Mouse (Mus musculus): Measurements from ENCODE around the gene Trub1.

Gene Trub1

DNA sequence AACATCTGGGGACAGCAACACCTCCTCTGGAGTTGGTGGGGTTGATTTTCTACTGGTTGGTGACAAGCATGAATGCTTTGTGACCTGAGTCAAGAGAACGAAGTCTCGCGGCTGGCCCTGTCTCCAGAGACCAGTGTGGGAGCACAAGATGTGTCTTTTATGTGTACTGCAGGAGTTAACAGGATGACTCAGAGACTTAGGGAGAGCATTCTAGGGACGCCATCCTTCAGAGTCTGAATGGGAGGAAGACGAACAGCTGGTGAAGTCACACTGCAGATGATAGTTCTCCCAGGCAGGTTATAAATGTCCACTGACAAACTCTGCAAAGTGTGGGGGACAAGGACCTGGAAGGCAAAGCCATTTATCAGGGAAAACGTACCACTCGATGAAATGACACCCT, 11.2 kb upstream of the Trub1 start:
- no peak for DNase-seq (ENCODE audit: low read depth)

DNA sequence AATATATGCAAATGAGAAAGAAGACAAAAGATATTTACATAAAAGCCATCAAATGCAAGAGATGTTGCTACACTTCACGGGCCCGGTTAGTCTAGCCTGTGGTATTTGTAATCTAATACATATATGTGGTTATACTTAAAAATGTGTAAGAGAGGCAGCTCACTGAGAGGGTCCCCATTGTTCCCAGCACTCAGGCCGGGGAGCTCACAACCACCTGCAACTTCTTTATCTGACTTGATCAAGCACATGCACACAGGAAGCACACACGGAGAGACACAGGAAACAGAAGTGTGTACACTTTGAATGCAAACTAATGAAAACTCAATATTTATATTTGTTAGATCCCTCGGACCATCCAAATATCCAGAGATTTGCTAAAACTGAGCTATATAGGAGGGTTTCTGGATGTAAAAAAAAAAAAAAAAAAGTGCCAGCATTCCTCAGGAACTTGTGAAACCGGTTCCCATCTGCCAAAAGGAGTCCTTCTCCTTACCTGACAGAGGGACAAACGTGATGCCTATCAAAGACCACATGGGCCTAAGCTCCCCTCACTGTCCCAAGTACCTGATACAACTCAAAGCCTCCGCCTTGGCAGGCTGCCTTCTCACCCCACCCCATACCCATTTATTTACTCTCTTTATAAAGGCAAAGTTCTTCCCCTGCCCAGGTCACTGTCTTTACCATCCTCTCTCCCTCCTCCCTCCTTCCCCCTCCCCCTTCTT, 9.6 kb upstream of the Trub1 start:
- DNase-seq (ENCODE audit: low read depth), result peak; percentile 14

DNA sequence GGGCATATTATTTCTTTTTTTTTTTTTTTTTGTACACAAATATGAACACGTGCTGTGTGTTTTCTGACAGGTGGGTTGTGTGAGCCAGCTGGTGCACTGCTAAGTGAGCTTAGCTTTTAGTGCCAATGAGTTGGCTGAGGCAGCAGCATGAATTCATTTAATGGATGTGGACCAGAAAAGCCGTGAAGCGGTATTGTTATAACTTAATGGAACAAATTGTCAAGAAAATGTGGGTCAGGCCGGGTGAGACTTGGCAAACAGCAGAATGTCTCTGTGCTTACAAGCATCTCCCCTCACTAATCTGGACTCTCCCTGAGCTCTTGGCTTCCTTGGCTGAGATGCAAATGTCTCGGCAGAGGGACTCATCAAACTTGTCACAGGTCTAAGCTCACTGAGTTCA, 7.7 kb upstream of the Trub1 start:
- no peak for DNase-seq (ENCODE audit: low read depth)

DNA sequence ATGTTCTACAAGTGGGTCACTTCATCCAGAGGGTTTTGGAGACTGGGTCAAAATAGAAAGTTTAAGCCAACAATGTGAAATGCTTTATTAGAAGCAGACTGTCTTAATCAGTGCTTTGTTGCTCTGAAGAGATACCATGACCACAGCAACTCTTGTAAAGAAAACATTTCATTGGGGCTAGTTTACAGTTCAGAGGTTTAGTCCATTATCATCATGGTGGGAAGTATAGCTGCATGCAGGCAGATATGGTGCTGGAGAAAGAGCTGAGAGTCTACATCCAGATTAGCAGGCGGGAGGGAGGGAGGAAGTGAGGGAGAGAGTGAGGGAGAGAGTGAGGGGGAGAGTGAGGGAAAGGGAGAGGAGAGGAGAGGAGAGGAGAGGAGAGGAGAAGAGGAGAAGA, 1.9 kb upstream of the Trub1 start:
- DNase-seq (ENCODE audit: low read depth), result no peak

DNA sequence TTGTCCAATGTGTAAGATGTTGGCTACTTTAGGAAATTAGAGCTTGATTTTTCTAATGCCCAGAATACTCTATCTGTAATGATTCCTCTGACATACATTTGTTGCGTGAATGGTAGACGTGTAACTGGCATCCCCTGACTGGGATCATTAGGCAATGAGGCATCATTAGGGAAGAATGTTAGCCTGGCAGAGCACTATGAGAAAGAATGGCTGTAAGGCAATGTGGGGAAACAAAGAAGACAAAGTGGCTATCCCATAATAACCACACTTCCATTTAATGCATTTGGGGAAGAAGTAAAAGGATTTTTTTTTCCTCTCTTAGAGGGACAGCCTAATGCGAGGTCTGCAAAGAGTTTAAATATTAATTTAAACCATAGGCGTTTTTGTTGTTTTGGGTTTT, 950 bp upstream of the Trub1 start:
- DNase-seq (ENCODE audit: low read depth), result no peak

DNA sequence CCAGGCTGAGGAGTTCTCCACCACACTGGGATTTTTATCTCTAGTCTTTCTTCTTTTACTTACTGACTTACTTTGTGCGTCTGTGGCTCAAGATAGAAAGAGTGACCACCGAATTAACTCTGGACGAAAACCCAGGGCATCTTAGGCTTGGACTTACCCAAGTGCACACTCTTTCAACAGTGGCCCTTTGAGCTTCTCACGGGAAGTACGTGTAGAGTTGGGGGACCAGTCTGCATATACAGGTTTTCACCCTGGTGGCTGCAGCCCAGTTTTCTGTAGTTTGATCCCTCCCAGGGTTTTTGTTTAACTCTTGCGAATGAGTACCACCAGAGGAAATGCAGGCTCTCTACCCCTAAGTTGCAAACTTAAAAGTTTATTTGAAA, 497 bp downstream of the Trub1 start:
- DNase-seq (ENCODE audit: low read depth), result no peak

DNA sequence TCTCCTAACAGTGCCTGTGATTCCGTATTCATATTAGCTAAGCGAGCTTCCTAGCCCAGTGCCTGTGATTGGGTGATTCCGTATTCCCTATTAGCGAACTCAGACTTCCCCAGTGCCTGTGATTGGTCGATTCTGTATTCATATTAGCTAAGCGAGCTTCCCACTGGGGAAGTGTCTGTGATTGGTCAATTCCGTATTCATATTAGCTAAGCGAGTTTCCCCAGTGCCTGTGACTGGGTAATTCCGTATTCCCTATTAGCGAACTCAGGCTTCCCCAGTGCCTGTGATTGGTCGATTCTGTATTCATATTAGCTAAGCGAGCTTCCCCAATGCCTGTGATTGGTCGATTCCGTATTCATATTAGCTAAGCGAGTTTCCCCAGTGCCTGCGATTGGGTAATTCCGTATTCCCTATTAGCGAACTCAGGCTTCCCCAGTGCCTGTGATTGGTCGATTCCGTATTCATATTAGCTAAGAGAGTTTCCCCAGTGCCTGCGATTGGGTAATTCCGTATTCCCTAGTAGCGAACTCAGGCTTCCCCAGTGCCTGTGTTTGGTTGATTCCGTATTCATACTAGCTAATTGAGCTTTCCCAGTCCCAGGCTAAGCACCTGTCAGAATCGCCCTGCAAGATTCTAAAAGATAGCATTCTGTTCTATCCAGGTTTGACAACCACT, 2.7 kb downstream of the Trub1 start:
- DNase-seq (ENCODE audit: low read depth), result no peak

DNA sequence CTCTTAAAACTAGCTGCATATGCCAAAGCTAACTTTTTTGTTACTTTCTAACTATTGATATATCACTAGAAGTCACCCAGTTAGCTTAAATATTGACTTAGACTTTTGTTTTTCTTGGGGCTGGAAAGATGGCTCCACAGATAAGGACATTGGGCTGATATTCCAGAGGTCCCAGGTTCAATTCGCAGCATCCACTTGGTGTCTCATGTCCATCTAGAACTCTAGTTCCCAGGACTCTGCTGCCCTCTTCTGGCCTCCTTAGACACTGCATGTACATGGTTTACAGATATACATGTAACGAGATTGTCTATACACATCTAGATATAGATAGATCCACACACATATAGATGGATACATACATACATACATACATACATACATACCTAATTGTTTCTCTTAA, 4.4 kb downstream of the Trub1 start:
- peak; percentile 81 for DNase-seq (ENCODE audit: low read depth)

DNA sequence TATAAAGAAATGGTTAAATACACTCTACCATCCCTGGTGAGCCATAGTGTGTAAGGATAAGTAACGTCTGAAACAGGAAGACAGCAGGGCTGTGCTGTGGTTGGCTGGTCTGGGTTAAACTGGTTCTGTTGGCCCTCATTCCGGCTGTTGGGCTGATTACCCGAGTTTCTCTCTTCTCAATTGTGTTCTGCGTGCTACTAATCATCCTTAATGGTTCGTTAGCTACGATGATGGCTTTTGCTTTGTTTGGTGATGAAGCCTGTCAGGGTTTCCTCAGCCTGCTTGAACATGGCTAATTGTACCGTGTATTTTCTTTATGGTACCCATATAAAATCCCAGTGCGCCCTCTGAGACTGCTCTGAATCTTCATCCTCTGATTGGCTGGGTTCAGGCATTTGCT, 11.0 kb downstream of the Trub1 start:
- no peak for DNase-seq (ENCODE audit: low read depth)

DNA sequence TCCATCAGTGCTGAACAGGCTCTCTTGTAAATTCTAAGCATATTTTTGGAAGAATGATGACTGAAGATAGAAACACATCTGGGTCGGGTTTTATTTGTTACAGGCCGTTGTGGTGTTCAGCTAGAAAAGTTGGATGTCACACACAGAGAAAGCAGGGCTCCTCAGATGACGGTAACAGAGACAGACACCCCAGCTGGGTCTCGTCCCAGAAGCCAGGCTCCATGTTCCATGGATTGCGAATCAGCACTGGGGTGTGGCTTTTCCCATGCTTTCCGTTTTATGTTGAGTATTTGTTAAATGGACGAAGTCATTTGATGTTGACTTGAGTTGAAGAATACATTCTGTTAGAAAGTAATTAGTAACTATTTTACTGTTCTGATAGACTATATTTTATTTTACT, 13.0 kb downstream of the Trub1 start:
- DNase-seq (ENCODE audit: low read depth), result no peak

DNA sequence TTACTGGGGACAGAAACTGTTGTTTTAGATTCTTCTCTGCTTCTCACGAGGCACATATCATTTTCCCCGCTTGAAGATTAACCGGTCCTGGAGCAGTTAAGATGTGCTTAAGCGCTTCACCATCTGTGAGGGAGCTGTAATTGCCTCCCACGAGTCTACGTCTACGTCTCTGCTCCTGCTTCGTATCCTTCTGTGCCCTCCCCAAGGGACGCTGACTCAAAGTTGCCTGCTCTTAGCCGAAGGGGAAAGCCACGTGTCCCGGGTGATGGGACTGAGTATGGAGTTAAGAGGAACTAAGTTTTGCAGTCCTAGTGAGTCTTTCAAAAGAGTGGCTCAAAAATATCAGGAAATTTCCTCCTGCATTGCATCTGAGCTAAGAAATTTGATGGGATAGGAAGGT, 18.3 kb downstream of the Trub1 start:
- no peak for DNase-seq (ENCODE audit: low read depth)

DNA sequence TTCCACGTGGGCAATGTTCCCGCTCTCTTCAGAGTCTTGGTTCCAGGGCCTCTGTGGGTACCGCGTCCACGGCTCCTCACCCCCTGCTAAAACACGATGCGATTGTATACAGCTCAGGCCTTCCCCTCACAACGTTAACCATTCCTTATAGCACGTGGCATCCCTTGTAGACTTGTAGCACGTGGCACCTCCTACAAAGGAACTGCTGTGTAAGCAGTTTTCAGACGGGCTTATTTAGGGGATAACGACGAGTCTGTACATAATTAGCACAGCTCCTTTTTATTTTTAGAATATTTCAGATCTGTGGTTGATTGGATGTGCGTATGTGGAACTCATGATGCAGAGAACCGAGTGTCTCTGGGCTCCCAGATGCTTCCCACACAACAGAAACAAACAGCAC, 19.5 kb downstream of the Trub1 start:
- no peak for DNase-seq (ENCODE audit: low read depth)

DNA sequence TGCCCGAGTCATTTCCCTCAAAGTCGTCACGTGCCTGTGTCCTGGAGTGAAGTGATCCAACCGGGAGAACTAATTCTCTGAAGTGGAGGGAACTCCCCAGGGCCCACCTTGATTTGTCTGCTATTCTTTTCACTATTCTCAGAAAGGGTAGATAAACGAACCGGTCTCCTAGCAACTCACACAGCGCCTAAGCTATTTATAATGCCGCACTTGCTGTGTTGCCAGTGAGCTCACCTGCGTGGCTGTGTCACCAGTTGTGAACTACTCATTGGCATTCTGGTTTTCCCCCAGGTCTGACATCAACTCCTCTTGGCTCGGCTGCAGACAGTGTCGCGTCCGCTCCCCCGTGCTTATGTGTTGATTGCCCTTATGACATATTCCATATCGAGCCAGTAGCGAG, 20.6 kb downstream of the Trub1 start:
- no peak for DNase-seq (ENCODE audit: low read depth)

DNA sequence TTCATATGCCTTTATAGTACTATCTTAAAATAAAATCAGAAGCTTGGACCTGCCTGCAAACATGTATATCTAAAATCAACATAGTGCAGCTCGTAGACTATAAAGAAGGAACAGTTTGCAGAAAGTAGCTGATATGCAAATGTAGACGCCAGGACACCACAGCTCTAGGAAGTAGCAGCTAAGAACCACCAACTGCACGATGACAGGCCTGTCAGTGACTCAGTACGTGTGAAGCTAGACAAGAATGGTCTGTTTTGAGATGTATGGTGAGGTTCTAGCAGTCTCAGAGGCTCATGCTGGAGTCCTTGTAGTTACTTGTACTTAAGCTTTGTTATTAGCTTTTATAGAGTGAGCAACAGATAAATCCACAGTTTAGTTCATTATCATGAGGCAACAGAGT, 22.6 kb downstream of the Trub1 start:
- DNase-seq (ENCODE audit: low read depth), result no peak

DNA sequence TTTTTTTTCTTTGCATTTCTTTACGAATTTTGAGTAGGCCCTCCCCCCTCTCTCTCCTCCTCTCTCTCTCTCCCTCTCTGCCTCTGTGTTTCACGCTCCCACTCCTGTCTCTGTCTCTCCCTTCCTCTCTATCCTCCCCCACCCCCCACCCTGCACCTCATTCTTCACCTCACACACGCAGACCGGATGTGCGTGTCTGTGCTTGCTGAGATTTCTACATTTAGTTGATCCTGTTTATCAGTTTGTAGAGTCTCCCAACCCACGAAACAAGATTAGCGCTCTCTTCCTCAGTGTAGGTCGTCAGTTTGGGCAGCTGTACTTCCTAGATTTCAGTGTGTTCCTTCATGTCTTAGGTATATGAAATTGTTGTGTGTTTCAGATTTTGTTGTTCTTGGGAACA, 24.6 kb downstream of the Trub1 start:
- peak; percentile 69 for DNase-seq (ENCODE audit: low read depth)

DNA sequence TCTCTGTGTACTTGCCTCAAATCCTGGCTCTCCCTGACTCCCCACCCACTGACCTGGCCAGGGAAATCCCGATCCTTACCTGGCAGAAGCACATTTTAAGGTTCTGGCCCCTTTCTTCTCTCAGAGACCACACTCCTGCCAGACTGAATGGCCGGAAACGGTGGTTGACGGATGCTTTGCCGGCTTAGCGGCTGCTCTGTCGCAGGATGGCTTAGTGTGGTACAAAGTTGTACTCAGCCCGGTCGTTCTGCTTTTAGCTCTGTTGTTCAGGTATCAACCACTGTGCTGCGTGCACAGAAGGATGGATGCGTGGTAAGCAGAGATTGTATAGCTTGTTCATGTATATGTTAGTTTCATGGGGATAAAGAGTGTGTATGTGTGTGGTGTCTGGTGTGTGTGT, 25.3 kb downstream of the Trub1 start:
- DNase-seq (ENCODE audit: low read depth), result peak; percentile 51

DNA sequence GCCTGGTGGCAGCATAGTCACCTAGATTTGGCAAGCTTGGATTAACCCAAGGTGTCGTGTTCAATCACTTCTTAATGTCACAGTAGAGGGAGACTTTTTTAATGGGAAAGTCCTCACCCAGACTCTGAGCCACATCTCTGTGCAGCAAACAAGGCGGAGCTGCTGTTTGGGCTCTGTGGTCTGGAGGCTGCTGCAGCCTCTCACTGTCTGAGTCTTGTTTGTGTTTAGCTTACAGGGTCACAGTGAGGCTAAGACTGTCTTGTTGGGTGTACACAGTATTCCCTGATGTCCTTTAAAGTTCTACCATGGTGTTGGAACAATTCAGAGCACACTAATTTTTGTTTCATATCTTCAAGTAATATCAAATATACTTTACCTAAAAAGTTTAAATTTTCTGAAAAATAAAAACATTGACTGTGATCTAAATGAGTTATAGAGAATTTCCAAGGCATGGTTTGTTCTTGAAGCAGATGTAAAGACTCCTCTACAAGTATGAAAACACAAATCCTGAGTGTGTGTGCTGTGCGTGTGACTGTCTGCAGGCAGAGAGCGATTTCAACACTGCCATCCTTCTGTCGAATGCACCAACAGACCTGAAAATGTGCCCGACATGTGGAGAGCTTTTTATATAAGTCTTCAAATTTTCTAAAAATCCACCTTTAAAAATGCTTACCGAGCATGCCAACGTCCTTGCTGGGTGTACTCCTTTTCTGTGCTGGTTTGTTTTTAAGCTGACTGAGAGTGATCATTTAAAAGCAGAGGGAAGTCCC, 27.4 kb downstream of the Trub1 start:
- DNase-seq (ENCODE audit: low read depth), result no peak

DNA sequence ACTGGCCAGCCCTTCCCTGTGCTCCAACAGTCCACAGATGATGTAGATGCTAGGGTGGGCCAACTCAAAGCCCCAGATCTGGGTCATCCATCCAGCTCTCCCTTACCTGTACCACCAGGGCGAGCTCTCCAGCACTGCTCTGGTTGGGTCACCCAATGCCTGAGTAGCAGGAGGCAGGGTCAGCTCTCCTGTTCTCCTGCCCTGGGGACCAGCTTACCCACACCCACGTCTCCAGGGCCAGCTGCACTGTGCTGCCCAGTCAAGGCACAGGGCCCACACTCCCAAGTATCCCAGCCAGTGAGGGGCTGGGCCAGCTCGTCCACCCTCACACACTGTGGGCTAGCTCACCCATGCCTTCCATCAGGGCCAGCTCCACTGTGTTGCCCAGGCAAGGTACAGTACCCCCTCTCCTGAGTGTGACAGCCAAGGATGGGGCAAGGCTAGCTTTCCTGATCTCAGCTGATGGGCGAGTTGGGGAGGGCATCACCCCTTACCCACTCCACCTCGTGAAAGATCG, 29.1 kb downstream of the Trub1 start:
- no peak for DNase-seq (ENCODE audit: low read depth)

DNA sequence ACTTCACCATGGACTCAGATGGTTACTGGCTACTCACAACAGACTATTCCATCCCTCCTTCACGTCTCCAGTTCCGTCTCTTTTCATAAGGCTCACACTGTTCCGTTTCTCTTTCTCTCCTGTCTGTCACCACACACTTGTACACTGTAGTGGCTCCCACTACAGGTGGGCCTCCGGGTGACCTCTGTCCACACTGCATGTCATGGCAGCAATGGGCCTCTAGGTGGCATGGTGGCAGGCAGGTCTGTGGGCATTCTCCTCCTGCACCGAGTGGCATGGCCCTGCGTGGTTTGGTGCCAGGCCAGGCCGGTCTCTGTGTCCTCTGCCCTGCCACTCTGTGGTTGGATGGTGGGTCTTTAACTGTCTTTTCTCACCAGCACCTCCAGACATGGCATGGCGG, 30.1 kb downstream of the Trub1 start:
- DNase-seq (ENCODE audit: low read depth), result peak; percentile 60

DNA sequence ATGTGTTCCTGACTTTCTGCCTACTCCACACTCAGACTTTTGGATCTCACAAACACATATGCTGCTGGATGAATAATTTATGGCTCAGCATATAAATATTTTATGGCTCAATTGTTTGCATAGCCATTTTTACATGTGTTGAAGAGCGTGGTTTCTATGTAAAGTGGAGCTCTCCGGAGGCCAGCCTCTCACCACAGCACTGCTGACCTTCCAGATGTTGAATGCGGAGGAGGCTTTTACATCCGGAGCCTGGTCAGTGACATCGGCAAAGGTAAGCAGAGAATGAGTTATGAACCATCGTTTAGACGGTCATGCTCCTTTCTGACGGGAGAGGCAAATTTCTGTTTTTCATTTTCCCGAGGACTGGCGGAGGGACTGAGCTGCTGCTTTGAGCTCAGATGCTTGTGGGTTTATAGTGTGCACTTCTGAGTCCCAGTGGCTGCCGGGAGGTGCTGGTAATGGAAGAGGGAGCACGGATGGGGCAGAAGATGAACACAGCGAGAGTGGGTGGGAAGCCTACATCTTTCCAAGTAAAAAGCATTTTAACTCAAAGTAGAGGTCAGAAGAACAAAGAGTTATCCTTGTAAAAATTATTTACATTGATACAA, 34.4 kb downstream of the Trub1 start:
- DNase-seq (ENCODE audit: low read depth), result no peak

DNA sequence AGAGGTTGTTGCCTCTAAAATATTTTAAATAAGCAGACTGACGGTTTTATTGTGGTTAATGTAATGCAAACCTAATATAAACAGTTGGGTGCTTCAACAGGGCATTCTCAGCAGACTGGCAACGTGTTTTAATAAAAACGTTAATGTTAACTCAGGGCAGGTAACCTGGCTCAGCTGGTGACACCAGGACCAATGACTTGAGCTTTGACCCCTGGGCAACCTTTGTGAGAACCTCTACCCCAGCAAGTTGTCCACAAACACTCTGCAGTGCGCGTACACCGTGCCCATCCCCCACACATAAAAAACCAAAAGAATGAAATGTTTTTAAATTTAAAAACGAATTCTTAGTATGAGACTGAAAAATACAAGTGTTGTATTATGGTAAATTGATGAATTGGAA, 36.8 kb downstream of the Trub1 start:
- no peak for DNase-seq (ENCODE audit: low read depth)

DNA sequence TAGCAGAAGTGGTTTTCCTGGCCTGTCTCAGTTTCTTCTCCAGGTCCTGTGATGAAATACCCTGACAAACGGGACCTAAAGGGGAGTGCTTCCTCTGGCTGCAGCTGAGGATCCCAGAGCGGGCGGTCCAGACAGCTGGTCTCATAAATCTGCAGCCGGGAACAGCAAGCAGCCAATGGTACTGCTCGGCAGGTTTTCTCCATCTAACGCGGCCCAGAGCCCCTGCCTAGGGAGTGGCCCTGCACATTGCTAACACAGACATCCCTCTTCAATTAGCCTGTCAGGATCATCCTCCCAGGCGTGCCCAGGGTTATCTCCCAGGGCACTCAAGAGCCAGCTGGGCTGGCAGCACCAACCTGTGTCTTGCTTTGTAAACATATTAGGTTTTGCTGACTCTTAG, 38.3 kb downstream of the Trub1 start:
- DNase-seq (ENCODE audit: low read depth), result no peak

DNA sequence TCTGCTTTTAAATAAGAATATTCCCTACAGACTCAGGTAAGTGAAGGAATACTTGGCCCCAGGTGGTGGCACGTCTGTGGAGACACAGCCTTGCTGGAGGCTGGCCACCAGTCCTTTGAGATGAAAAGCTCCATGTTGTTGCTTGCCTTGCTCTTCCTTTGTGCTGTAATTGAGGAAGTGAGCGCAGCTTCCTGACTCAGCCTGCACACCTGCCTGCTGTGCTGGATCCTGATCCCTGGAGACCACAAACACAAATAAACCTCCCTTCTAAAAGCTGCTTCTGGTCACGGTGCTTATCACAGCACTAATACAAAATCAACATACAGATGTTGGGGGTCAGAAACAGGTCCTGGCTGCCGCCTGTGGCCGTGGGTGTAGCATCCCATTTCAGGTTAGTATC, 41.3 kb downstream of the Trub1 start:
- DNase-seq (ENCODE audit: low read depth), result no peak

Measured in induced T-regulatory cell, adult 2 months (primary cell).